Mouse (Mus musculus) right cerebral cortex, adult 18-20 months (tissue): ENCODE results near the gene Tmem144.
A peak's percentile ranks its signal among the peaks of the same experiment; 100 is the strongest.

Experiments used
- DNase-seq: peaks from one replicate; pipeline ENCODE4 v3.0.0; 2022; ENCODE audit warnings: mixed read lengths

Tmem144 gene

DNA sequence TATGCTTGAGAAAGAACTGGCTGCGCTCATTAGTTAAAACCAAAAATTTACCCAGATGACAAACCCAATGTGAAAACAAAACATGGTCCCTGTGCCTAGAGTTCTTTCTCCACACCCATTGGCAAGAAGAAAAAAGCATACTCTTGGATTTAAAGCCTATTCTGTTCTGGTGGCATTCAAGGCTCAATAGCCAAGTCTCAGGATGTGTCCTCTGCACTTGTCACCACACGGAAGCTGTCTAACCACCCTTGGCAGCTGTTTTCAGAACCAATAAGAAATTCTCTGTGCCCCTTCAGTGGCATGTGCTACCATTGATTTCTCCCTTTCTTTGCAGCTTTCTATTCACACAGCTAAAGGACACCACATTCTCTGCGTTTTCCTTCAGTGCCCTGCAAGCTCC lies 5.6 kb upstream of the Tmem144 start:
- no peak for DNase-seq

- no peak for DNase-seq
These were observed 5.2 kb upstream of the Tmem144 start for GRCm38 (mm10) chr3:79857780-79858179.

GRCm38 (mm10) chr3:79852108-79852507 lies 465 bp downstream of the Tmem144 start:
- DNase-seq, result no peak

DNA sequence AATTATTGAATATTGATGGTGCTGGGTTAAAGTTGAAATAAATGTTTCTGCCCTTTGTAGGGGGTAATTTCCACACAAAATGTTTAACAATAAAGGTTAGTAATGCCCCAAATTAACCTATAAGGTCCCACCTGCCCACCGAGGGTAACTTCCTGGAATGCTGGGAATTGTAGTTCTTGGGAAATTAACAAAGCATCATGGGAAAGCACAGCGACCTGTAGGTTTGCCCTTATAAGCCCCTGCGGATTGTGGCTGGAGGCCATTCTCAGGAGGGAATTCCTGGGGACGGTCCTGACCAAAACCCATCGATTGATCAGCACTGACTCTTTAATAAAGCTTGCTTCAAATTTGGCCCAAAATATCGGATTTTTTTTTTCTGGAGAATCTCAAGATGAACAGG lies 1.9 kb downstream of the Tmem144 start:
- no peak for DNase-seq

DNA sequence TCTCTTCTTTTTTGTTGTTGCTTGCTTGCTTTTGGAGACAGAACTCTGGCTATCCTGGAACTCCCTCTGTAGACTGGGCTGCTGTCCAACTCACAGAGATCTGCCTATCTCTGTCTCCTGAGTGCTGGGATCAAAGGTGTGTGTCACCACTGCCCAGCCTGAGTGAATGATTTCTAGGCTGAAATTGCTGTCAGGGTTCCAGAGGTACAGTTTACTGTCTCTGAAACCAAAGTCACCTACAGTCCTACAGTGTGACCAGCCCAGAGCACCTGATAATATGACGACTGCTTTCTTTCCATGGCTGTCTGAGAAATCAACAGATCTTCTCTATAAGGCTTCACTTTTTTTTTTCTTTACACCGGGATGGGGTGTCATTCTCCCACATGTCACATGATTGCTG lies 3.0 kb downstream of the Tmem144 start:
- DNase-seq, result no peak

GRCm38 (mm10) chr3:79848841-79849240 lies 3.7 kb downstream of the Tmem144 start:
- no peak for DNase-seq

- no peak for DNase-seq
These were observed 5.9 kb downstream of the Tmem144 start for GRCm38 (mm10) chr3:79846633-79847032.

- no peak for DNase-seq
These were observed 8.6 kb downstream of the Tmem144 start for GRCm38 (mm10) chr3:79843999-79844398.

- peak; percentile 80 for DNase-seq
These were observed 10.0 kb downstream of the Tmem144 start for GRCm38 (mm10) chr3:79842616-79843016.

GRCm38 (mm10) chr3:79842165-79842564 lies 10.4 kb downstream of the Tmem144 start:
- no peak for DNase-seq

GRCm38 (mm10) chr3:79841475-79841874 lies 11.1 kb downstream of the Tmem144 start:
- no peak for DNase-seq

GRCm38 (mm10) chr3:79838751-79839150 lies 13.8 kb downstream of the Tmem144 start:
- no peak for DNase-seq

DNA sequence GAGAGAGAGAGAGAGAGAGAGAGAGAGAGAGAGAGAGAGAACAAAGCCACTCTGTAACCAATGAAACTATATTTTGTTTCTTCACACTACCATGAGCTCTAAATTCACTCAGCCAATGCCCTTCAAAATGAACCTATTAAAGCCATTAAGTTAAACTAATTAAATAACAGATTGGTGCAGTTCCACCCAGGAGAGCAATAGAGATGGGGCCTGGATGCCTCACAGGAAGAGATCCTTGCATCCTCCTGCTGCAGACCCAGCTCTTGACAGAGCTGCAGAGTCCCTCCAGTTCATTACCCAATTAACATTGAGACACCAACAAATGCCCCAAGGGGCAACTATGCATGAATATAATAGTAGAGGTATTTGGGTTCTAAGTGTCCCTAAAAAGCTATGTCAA lies 23.3 kb downstream of the Tmem144 start:
- no peak for DNase-seq

DNA sequence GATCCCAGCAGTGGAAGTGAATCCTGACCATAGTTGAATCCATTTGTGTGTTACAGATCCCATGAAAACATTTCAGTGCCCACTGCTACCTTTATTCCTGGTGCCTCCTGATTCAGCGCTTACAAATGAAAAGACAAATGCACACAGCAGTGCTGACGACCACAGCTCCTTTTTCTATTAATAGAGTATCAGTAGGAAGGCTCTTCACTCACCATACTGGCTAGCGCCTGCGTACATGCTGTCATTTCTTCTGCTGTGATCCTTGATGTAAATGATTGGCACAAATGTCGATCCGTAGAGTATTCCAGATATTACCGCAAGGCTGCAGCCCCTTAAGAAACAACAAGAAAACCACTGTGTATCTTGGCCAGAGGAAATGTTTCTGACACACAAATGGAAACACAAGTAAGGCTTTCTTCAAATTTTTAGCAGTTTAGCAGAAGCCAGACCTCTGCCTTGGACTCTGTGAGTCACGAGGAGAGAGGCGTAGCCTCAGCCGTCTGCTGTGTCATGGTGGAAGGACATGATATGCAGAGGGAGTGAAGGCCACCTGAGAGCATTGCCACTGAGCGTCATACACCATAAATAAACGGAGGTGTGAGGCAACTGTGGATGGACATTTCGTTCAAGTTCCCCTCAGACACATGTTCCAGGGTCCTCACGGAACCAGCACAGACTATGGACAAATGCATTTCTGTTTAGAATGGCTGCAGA lies 27.3 kb downstream of the Tmem144 start:
- DNase-seq, result no peak

DNA sequence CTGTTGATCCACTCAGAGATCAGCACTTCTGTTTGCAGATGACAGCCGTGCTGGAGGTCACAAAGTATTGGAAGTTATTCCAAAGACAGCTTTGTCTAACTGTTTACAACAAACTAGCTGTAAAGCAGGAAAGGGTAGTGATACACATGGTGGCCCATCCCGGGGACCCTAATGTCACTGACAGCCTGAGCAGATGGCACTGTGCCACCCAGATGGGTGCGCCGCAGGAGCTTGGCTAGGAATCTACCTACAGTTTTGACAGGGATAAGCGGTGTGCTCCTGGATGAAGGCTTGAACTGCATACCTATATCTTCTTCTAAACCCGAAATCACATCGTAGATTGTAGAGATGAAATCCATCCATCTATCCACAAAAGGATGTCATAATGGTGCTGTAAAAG lies 29.4 kb downstream of the Tmem144 start:
- DNase-seq, result no peak

GRCm38 (mm10) chr3:79821131-79821530 lies 31.4 kb downstream of the Tmem144 start:
- DNase-seq, result peak; percentile 48

DNA sequence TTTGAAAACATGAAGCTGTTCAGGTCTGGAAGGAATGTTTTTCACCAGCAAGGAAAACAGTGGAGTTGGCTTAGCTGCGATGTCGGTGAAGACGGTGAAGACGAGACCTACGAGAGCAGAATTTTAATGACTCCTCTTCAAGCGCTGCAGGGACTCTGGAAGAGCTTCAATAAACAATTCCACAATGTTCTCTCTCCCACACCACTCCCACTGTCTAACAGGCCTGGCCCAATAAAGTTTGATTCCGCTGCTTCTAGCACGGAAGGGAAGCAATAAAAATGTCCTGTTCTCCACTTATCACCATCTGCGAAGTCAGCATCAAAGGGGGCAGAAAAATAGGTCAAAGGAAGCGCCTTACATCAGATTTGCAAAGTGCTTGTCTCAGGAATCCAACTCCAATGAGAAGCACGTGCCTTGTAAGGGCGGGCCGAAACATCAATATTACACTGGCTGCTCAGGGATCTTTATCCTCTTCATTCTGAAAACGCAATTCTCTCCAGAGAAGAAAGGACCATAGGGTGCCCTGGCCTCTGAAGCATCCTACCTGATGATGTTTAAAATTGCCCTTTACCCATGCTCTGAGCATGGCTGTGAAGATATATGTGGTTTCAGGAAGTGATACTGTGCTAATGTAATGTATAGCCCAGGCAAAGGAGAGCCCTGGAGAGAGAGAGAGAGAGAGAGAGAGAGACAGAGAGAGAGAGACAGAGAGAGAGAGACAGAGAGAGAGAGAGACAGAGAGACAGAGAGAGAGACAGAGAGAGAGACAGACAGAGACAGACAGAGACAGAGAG lies 34.2 kb downstream of the Tmem144 start:
- peak; percentile 78 for DNase-seq

- DNase-seq, result no peak
These were observed 36.3 kb downstream of the Tmem144 start for GRCm38 (mm10) chr3:79816229-79816628.

- peak; percentile 87 for DNase-seq
These were observed 38.6 kb downstream of the Tmem144 start for GRCm38 (mm10) chr3:79813814-79814490.

DNA sequence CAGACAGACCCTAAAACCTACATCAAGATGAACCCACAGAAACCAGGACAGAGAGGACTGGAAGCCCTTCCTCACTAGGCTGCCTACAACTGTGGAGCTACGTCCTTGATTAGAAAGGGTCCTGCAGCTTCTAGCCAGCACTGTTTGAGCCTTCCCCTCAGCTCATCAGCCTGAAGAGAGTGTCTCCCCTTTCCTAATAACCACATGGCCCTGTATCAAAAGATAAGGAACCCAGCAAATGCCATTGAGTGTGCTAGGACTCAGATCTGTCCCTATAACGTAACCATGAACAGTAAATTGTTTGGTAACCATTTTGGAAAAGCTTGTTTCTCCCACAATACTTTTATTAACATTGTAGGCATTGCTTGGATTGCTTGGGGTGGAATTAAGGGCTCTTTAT lies 40.5 kb downstream of the Tmem144 start:
- DNase-seq, result no peak

DNA sequence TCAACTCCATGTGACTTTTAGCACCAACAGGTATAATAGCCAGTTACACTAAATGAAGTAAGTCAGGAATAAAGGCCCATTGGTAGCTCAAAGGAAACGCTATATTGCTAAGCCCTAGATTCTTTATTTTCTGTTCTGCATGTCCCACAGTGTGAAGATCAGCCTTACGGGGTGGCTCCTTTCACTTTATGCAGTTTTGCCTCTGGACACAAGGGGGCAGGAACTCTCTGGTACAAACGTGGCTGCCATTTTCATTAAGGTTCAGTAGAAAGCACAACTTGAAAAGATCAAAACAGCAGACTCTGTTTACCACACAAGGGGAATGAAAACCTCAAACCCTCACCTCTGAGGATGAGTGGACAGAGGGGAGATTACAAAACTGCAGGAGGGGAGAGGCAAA lies 40.9 kb downstream of the Tmem144 start:
- no peak for DNase-seq

- DNase-seq, result no peak
These were observed 42.0 kb downstream of the Tmem144 start for GRCm38 (mm10) chr3:79810563-79810962.

DNA sequence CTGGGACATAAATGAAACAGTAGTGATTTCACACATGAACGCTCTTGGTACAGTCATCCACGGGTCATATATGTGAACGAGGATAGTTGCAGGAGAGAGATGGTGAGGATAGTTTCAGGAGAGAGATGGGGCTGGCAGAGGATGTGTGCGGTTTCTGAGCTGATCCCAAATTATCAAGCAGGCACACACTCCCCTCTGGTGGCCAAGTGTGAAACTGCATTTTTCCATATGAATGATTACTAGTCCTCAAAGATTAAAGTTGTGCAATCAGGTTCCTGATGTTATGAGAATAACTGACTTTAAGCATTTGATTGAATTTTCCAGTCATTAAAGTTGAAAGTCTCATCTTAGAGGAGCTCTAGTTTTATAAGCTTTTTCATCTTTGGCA lies 43.4 kb downstream of the Tmem144 start:
- DNase-seq, result peak; percentile 61
